11 mouse cellular contexts compared by ENCODE assay signal in genomic region chr7:79318110-79318801, GRCm38 (mm10). TPM values are rescaled to one million over a fixed set of nuclear protein-coding genes. Genes with fewer than 3 reads are reported as not detected.
A peak's percentile ranks its signal among the peaks of the same experiment; 100 is the strongest.
DNase-seq lines count a peak whose midpoint lies in the region; ATAC-seq and TF ChIP-seq lines count a peak whose summit lies in the region.
"Had no signal": no experiment of that assay in that cellular context is flagged by ENCODE, and none has a peak within 500 bp of the region (broad histone marks: within the 10 kb centered on the region; RNA-seq: fewer than 3 reads in every experiment).

No protein-coding gene starts in this region.

- ATAC-seq in midbrain, embryonic 15.5 days (replicated peaks), result no peak
- no peak for ATAC-seq in midbrain, postnatal 0 days (ENCODE audit: low FRiP score)
- no peak for ATAC-seq in stomach, embryonic 15.5 days (ENCODE audit: insufficient read depth, low FRiP score, low read depth)

- no peak for TF ChIP-seq POLR2A in kidney, adult 2 months (IDR thresholded peaks at IDR 0.05; ENCODE audit: low read depth, low read length)
- no peak for TF ChIP-seq POLR2A in embryonic fibroblast, embryonic 13.5 days (IDR thresholded peaks at IDR 0.05; ENCODE audit: low read depth, low read length)

- 45% methylated on average over 13 of the region's 13 CpGs for WGBS in kidney, adult 2 months
- WGBS in midbrain, embryonic 15.5 days, result 66% methylated on average over 13 of the region's 13 CpGs
- 68% methylated on average over 13 of the region's 13 CpGs for WGBS in midbrain, postnatal 0 days
- WGBS in stomach, embryonic 15.5 days, result 37% methylated on average over 13 of the region's 13 CpGs

- peak overlapping the region; percentile 39 for H3K27ac ChIP-seq in kidney, adult 2 months (ENCODE audit: insufficient read depth, low read depth, low read length)
- H3K27ac ChIP-seq in midbrain, embryonic 15.5 days, result peak overlapping the region; percentile 26; the same call in 1 of the 2 replicates
- no peak overlapping the region for H3K27ac ChIP-seq in midbrain, postnatal 0 days (ENCODE audit: low read depth, low read length)
- peak overlapping the region; percentile 50; the same call in 1 of the 2 replicates for H3K27ac ChIP-seq in embryonic fibroblast, embryonic 13.5 days (ENCODE audit: insufficient read depth, low read length)
- H3K27ac ChIP-seq in stomach, embryonic 15.5 days, result peak overlapping the region; percentile 67
- H3K27ac ChIP-seq: liver, embryonic 15.5 days had no signal

- TF ChIP-seq CTCF in kidney, adult 2 months (conservative IDR thresholded peaks at IDR 0.05; ENCODE audit: insufficient read depth, insufficient read length, low read depth, low read length), result no peak
- no peak for TF ChIP-seq CTCF in midbrain, postnatal 0 days (IDR thresholded peaks at IDR 0.05)
- TF ChIP-seq CTCF in embryonic fibroblast, embryonic 13.5 days (IDR thresholded peaks at IDR 0.05; ENCODE audit: borderline replicate concordance, insufficient read depth, low read length), result no peak

- peak; percentile 66 for DNase-seq in kidney, adult 2 months
- no peak for DNase-seq in kidney, adult 8-10 months
- DNase-seq in midbrain, postnatal 0 days (ENCODE audit: low spot score), result no peak
- DNase-seq in gastrocnemius, postnatal 14 days, result no peak
- DNase-seq in ovary, postnatal 14 days (ENCODE audit: low spot score), result no peak
- DNase-seq: cerebellum, postnatal 36 days; retina, postnatal 1 day had no signal

- peaks cover 24% of the 10 kb centered on the region for H3K4me1 ChIP-seq in kidney, adult 2 months (ENCODE audit: control insufficient read depth, insufficient read depth, low read length)
- H3K4me1 ChIP-seq in midbrain, embryonic 15.5 days, result peaks cover 55% of the 10 kb centered on the region
- H3K4me1 ChIP-seq in midbrain, postnatal 0 days (ENCODE audit: insufficient read depth, low read length), result peaks cover 12% of the 10 kb centered on the region; the same call in 1 of the 2 replicates
- peaks cover 14% of the 10 kb centered on the region for H3K4me1 ChIP-seq in embryonic fibroblast, embryonic 13.5 days (ENCODE audit: control insufficient read depth, insufficient read depth, low read length)
- H3K4me1 ChIP-seq in stomach, embryonic 15.5 days, result peaks cover 31% of the 10 kb centered on the region

- intact Hi-C loops in gastrocnemius, postnatal 14 days (cut with DNase I; ENCODE audit: low total_unique reads), result no loop called here

- H3K4me2 ChIP-seq in midbrain, embryonic 15.5 days, result no peak overlapping the region
- no peak overlapping the region for H3K4me2 ChIP-seq in midbrain, postnatal 0 days (ENCODE audit: low read depth, low read length, poor library complexity, severe bottlenecking)
- no peak overlapping the region for H3K4me2 ChIP-seq in stomach, embryonic 15.5 days
- H3K4me2 ChIP-seq: liver, embryonic 15.5 days had no signal

- H3K36me3 ChIP-seq in kidney, adult 2 months (ENCODE audit: control insufficient read depth, insufficient read depth, low read length), result no peaks in the 10 kb centered on the region
- H3K36me3 ChIP-seq in midbrain, embryonic 15.5 days (replicated peaks), result no peaks in the 10 kb centered on the region
- H3K36me3 ChIP-seq in midbrain, postnatal 0 days (ENCODE audit: insufficient read depth, low read length), result peaks cover 1% of the 10 kb centered on the region; the same call in 1 of the 2 replicates
- no peaks in the 10 kb centered on the region for H3K36me3 ChIP-seq in stomach, embryonic 15.5 days

- H3K27me3 ChIP-seq in kidney, adult 2 months (replicated peaks; ENCODE audit: control insufficient read depth, insufficient read depth, low read length), result no peaks in the 10 kb centered on the region
- no peaks in the 10 kb centered on the region for H3K27me3 ChIP-seq in midbrain, embryonic 15.5 days (replicated peaks)
- no peaks in the 10 kb centered on the region for H3K27me3 ChIP-seq in midbrain, postnatal 0 days (ENCODE audit: insufficient read depth, low read length)
- H3K27me3 ChIP-seq in stomach, embryonic 15.5 days (replicated peaks), result no peaks in the 10 kb centered on the region
- H3K27me3 ChIP-seq: liver, embryonic 15.5 days had no signal

- no peak overlapping the region for H3K4me3 ChIP-seq in kidney, adult 2 months (ENCODE audit: insufficient read depth, low read depth, low read length)
- H3K4me3 ChIP-seq in midbrain, embryonic 15.5 days, result no peak overlapping the region
- H3K4me3 ChIP-seq in midbrain, postnatal 0 days (ENCODE audit: low read depth, low read length), result no peak overlapping the region
- H3K4me3 ChIP-seq in embryonic fibroblast, embryonic 13.5 days (ENCODE audit: insufficient read depth, low read length), result no peak overlapping the region
- H3K4me3 ChIP-seq in stomach, embryonic 15.5 days (replicated peaks), result no peak overlapping the region
- H3K4me3 ChIP-seq: liver, embryonic 15.5 days had no signal

- H3K9ac ChIP-seq in midbrain, embryonic 15.5 days, result no peak overlapping the region
- H3K9ac ChIP-seq in midbrain, postnatal 0 days (replicated peaks; ENCODE audit: low read length, poor library complexity, severe bottlenecking), result no peak overlapping the region
- H3K9ac ChIP-seq in stomach, embryonic 15.5 days, result no peak overlapping the region
- H3K9ac ChIP-seq: liver, embryonic 15.5 days had no signal

- H3K9me3 ChIP-seq in midbrain, embryonic 15.5 days, result no peaks in the 10 kb centered on the region
- no peaks in the 10 kb centered on the region for H3K9me3 ChIP-seq in midbrain, postnatal 0 days (ENCODE audit: low read length)
- H3K9me3 ChIP-seq in stomach, embryonic 15.5 days, result no peaks in the 10 kb centered on the region
- H3K9me3 ChIP-seq: liver, embryonic 15.5 days had no signal

RNA-seq across cellular contexts. Expression of gene Abhd2, which starts 45.3 kb away (rescaled TPM):
- polyA plus RNA-seq in kidney, adult 2 months (2012; rRNA removed), result 29.4 and 33.3 TPM in 2 replicates
- 16.8 and 18.2 TPM in 2 replicates for polyA plus RNA-seq in midbrain, embryonic 15.5 days (2015; fragmentation: Nextera tagmentation; extraction: Ambion mirVana)
- 83.2 and 85.7 TPM in 2 replicates for total RNA-seq in midbrain, postnatal 0 days (2014; rRNA removed)
- polyA plus RNA-seq in midbrain, postnatal 0 days (2015; fragmentation: Nextera tagmentation; extraction: Ambion mirVana), result 18.1 and 23.0 TPM in 2 replicates
- polyA plus RNA-seq in embryonic fibroblast, embryonic 13.5 days (2011; ENCODE audit: insufficient read length, low read depth, missing spikeins), result 80.4 and 80.5 TPM in 2 replicates
- 12.0 and 13.2 TPM in 2 replicates for polyA plus RNA-seq in stomach, embryonic 15.5 days (2015; fragmentation: Nextera tagmentation; extraction: Ambion mirVana)
- 10 to 100 TPM in 1 of 2 experiments, 1 to 10 TPM in 1; 8.7 to 11.7 TPM for total RNA-seq in gastrocnemius, postnatal 14 days (2021)
